ENCODE assay signal across 20 mouse cellular contexts in genomic region chr11:62130685-62131295, GRCm38 (mm10).
DNase-seq lines count a peak whose midpoint lies in the region; TF ChIP-seq lines count a peak whose summit lies in the region.
"Had no signal": no experiment of that assay in that cellular context is flagged by ENCODE, and none has a peak within 500 bp of the region (broad histone marks: within the 10 kb centered on the region; RNA-seq: fewer than 3 reads in every experiment).

No protein-coding gene starts in this region.

- TF ChIP-seq CTCF in layer of hippocampus, adult 2 months (conservative IDR thresholded peaks at IDR 0.05): no peak

- no peak overlapping the region for H3K4me3 ChIP-seq in layer of hippocampus, adult 2 months
- H3K4me3 ChIP-seq: embryonic facial prominence, embryonic 10.5 days; erythroblast, embryonic 14.5 days; forebrain, embryonic 10.5 days; forebrain, embryonic 15.5 days; heart, embryonic 15.5 days; hindbrain, embryonic 13.5 days had no signal

- peak overlapping the region; percentile 36; the same call in 1 of the 2 replicates for H3K27ac ChIP-seq in layer of hippocampus, adult 2 months
- H3K27ac ChIP-seq: embryonic facial prominence, embryonic 10.5 days; forebrain, embryonic 10.5 days; forebrain, embryonic 15.5 days; heart, embryonic 15.5 days; hindbrain, embryonic 13.5 days; hindbrain, postnatal 0 days had no signal

- DNase-seq in embryo, embryonic 10.5 days (ENCODE audit: low spot score): peak; percentile 51
- no peak for DNase-seq in embryo, embryonic 10 days (ENCODE audit: low spot score)
- DNase-seq in layer of hippocampus, adult 2 months (ENCODE audit: low spot score in 2 of 2): no peak
- DNase-seq in layer of hippocampus, postnatal 25 days (ENCODE audit: extremely low spot score in 1 of 2, low spot score in 1 of 2): no peak
- DNase-seq in retina, embryonic 14.5 days (ENCODE audit: low spot score): peak; percentile 24
- DNase-seq in thymus, adult 18-20 months: no peak
- no peak for DNase-seq in natural killer cell, adult 2 months (ENCODE audit: low spot score in 2 of 2)
- DNase-seq: adrenal gland, adult 8-10 months; adrenal gland, postnatal 36 days; cerebellum, adult 2 months; cerebellum, postnatal 10 days; gastrocnemius, postnatal 36 days; heart, postnatal 14 days had no signal

Comparison
In these comparisons a context has a peak if more than half of its experiments do, and no peak if none do; other contexts are left out.
1. DNase-seq: peak in embryo, embryonic 10.5 days (single experiment) and retina, embryonic 14.5 days (single experiment); none in embryo, embryonic 10 days (single experiment), layer of hippocampus, adult 2 months (0 of 2), layer of hippocampus, postnatal 25 days (0 of 2), thymus, adult 18-20 months (0 of 2) and natural killer cell, adult 2 months (0 of 2).